Mouse (Mus musculus): ENCODE measurements around the gene Nek11.

Gene Nek11

DNA sequence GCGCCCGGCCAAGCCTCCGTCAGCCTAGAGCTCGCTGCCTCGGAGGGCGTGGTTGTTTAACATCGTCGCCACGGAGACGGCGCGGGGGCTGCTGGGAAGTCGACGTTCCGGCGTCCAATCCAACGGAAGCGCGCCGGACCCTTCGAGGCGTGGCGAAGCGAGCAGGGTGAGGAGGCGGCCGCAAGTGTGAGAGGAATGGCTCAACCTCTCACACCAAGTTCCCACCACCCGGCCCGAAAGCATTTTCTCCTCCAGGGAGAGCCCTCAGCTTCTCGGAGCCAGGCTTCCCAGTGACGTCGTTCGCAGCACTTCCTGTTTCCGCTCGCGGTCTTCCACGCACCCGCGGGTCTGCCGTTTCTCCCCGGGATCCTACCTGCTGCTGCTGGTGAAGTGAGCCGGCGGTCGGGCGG is at the start of gene Nek11, which contains the start of gene Aste1:
TSS of gene Nek11 (minus strand) at position 307 of the 410 bp plus-strand sequence.
TSS of gene Aste1 (plus strand) at position 175 of the 410 bp plus-strand sequence.
- peak; percentile 78 to 85 for DNase-seq (ENCODE audit: low spot score in 2 of 2)

DNA sequence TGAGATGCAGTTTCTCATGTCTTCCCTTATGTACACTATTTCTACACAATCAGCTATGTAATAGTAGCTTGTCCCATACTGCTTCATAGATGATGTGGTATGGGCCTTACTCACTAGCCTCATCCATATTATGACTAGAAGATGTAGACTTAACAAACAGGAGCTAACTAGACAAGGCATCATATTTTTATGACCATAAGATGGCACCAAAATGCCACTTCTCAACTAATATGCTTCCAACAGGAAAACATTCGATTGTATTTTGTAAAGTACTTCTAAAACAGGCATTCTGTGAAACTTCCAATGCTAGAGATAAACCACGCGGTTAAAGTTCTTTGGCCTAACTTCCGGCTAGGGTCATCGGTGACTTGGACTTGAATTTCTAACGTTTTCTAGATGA is 13.2 kb upstream of the Nek11 start:
- DNase-seq (ENCODE audit: low spot score in 2 of 2), result no peak

DNA sequence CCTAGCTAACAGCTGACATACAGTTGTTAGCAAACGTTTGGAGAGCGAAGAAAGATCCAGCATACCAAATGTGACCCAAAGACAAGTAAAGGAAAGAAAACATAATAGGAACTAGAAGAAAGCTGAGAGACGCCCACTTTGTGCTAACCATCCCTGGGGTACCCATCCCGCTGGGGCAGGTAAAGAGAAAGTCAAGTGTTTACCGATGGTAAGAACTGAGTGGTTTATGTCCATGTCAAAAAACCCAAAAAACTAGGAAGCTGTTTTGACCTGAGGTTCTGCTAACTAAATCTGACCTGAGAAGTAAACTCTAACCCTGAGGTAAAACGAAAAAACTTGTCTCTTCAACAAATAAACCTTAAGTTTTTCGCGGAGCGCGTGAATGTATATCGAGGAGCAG is 604 bp downstream of the Nek11 start:
- DNase-seq (ENCODE audit: low spot score in 2 of 2), result no peak

DNA sequence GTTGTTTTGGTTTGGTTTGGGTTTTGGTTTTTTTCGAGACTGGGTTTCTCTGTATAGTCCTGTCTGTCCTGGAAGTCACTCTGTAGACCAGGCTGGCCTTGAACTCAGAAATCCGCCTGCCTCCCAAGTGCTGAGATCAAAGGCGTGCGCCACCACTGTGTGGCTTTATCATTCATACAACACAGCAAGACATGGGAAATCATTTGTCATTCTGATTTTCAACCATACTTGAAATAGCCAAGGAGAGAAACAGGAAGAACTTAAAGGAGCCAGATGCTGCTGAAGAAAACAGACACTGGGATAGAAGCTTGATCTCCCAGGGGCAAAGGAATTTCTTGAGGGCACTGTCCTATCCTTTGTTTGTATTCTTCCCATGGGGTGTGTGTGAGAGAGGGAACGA is 4.7 kb downstream of the Nek11 start:
- DNase-seq (ENCODE audit: low spot score in 2 of 2), result no peak

DNA sequence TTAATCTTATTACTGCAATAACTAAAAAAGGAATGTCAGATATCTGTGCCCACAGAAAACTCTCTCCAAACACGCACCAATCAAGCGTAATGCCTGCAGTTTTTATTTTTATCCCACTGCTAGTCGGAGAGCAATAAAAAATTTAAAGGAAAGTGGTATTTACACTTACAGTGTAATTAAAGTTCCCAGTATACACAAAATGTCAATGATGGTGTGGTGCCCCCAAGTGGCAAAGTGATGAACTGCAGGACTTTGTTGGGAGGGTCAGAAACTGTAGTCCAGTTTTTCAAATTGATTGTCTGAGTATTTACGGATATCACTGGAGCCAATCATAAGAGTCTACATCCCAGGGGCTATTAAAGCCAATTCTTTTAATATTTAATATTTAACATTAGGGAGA is 6.0 kb downstream of the Nek11 start:
- peak; percentile 51 to 82 for DNase-seq (ENCODE audit: low spot score in 2 of 2)

DNA sequence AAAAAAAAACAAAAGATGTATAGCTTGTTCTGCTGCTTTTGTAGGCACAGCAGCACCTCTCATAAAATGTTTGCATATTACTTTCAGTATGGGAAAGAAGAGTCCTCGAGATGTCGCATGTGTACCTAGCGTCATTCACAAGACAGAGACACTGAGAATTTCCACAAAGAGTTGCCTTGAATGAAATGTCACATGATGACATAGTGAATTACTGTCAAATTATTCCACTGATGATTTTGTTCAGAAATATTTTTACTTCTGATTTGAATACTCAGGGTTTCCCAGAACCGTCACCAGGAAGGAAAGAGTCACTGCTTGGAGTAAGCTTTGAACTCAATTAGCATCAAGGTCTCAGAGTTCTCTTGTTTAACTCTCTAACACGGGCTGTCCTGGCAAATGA is 7.9 kb downstream of the Nek11 start:
- DNase-seq (ENCODE audit: low spot score in 2 of 2), result no peak

DNA sequence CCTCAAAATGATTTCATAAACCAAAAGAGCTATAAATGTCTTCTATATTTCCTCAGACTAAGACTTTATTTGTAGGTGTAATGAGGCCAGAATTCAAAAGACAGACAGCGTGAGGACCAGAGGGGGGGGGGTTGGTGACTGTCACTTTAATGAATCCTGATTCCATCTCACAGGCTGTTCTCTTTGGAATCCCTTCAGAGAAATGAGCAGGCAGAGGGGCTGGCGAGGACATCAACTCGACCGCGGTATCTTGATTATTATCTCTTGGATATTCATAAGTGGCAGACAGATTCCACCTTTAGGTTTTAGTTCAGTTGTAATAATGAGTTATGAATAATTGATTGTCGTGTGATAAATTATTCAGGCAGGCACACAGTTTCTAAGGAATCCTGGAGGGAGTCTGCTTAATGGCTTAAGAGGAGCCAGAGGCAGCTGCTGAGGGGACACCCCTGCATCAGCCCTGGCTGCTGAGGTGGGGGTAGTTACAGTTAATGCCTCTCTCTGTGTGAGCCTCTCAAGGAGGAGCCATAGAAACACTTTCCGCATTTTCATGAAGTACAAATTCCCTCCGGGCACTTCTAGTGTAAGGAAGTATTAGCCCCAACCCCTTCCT is 15.7 kb downstream of the Nek11 start:
- no peak for DNase-seq (ENCODE audit: low spot score in 2 of 2)

DNA sequence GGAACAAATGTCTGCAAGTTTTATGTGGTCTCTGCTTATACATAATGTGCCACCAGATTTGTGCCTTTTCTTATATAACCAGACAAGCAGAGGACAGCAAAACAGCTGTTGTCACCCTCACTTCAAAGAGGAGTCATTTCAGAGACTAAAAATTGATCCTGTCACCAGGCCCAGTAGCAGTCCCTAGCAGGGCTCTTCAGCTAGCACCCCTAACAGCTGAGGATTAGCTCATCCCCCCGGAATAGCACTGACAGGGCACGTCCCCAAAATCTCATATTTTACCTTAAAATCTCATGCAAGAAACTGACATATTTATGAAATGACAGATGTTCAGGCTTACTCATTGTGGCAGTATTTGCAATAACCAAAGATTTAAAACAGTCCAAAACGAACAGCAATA is 17.7 kb downstream of the Nek11 start:
- DNase-seq (ENCODE audit: low spot score in 2 of 2), result no peak

DNA sequence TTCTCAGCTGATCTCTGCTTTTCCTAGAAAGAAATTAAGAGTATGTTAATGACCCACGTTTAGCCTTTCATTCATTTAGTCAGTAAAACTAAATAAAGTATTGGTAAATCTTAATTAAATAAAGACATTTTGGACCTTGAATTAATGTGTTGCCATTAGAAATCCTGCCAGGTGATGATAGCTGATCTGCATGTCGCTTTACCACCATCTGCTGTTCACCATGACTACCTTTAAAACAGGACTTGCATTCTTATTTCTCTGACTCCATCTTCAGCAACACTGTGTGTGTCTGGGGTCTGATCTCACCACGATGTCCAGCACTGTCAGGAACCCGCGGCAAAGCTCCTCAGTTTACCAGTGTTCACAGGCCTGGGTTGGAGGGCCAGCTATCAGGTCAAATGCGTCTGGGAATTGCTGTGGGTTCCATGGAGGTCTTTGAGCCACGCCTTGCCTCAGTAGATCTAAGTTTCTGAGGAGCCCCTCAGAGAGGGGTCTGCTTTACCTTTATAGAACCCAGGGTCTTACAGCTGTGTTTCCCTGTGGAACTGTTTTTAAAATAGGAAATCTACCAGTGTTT is 18.3 kb downstream of the Nek11 start:
- no peak for DNase-seq (ENCODE audit: low spot score in 2 of 2)

DNA sequence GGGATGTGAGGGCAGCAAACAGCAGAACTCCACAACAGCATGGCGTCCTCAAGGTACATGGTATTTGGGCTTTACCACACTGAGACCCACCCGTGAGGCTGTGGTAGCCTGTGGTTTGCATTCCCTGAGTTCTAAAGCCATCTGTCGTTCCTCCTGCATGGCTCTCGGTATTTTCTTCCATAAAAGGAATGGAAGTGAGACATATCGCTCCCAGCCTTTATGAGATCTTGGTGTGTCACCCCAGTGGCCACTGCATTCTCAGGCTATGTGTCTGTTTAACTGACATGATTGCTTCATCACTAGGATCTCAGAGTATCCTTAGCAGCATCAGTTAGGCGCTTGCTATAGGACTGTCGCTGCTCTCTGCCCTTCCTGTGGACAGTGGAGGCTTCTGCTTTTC is 18.9 kb downstream of the Nek11 start:
- no peak for DNase-seq (ENCODE audit: low spot score in 2 of 2)

DNA sequence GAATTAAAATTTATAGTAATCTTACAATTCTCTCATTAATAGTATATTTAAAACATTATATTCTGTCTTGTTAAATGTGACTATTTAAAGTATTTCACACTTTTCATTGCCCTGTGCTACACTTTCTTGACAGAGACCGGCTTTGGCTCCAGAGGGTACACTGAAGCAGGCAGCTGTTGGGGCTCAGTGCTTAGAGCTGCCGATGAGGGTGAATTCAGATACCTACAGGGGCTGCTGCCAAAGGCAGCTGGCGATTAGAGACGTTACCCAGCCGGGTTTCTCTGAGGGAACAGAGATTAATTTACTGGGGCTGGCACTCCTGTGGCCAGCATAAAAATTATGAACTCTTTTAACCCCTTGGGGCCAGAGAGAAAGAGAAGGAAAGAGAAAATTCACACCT is 21.0 kb downstream of the Nek11 start:
- no peak for DNase-seq (ENCODE audit: low spot score in 2 of 2)

DNA sequence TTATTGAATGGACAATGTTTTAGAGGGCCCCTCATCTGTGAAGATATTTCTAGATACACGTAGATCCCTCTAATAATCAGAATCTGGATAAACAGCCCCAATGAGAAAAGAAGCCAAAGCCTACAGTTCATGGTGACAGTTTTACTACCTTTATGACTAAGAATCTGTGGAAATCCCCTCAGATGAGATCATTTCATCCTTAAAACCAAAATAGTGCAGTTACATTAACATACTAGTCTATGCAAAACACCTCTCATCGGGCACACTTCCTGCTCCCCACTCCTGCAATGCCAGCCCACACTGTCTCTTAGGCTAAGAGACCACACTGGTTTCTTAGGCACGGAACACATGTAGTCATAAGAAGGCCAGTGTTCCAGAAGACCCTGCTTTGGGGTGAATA is 26.7 kb downstream of the Nek11 start:
- DNase-seq (ENCODE audit: low spot score in 2 of 2), result no peak

DNA sequence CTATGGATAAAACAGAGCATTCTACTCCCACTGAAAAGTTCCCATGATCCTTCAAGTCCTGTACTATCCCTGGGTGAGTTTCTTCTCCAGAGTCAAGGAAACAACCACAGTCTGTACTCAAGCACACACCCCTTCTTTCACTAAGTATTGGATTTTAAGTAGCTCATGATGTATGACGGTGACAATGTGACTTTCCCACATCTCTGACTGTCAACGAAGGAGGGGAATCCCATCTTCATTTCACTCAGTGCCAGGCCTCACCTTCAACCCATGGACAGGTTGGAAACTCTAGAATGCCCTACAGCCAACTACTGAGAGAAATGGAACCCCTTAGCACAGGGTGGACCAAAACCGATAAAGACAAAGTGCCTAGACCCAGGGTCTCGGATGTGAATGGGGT is 29.1 kb downstream of the Nek11 start:
- DNase-seq (ENCODE audit: low spot score in 2 of 2), result no peak

DNA sequence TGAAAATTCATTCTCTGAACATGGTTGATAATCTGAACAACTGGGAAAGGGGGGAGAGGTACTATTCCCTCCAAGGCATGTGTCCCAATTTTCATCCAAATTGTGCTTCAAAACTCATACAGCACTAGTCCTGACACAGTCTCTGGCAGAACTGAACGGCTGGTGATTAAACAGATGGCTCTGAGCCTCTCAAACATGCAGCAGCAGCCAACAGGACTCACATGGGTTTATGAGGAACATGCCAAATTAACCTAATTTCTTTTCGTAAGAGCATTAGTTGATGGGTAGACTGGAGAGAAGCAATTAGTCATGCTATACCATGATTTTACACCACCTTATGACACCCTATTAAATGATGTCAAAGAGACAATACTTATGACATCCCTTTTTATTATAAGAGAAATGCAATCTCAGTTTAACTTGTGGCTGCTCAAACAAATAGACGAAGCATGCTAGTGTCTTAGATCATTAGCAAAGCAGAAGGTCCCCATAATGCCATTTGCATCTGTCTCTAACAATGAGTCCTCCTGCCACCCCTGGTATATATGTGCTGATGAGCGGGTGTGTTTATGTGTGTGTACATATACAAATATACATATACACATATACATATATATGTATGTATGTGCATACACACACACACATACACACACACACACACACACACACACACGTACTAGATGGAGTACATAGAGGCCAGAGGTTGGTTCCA is 31.6 kb downstream of the Nek11 start:
- DNase-seq (ENCODE audit: low spot score in 2 of 2), result no peak

DNA sequence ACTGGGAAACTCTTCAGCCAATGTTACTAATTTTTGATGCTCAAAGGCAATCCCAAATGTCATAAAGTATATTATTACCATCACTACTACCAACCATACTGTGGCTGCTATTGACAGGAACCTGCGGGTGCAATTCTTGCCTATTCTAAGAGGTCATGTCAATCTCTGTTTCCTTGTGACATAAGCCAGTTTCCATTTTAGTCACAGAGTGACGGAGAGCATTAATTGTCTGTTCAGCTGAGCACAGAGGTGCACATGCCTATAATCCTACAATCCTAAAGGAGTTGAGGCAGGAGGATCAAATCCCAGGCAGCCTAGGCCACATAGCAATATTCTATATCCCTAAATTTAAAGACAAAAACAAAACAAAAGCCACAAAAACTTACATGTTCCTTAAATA is 33.1 kb downstream of the Nek11 start:
- no peak for DNase-seq (ENCODE audit: low spot score in 2 of 2)

DNA sequence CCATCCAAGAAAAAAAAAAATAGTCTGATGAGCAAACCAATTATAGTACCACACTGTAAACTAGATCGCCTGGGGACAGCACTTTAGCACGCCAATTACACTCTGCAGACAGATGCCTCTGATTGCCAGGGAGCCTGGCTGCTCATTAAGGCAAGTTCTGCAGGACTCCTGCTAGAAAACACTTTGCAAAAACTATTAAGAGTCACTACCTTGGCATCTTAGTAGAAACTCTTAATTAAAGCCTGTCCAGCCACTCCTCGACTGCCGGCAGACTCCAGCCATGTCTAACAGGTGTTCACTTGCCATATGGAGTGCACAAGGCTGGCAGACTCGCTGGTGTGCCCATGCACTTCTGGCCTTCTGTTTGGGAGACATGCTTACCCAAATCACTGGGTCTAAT is 46.3 kb downstream of the Nek11 start:
- no peak for DNase-seq (ENCODE audit: low spot score in 2 of 2)

DNA sequence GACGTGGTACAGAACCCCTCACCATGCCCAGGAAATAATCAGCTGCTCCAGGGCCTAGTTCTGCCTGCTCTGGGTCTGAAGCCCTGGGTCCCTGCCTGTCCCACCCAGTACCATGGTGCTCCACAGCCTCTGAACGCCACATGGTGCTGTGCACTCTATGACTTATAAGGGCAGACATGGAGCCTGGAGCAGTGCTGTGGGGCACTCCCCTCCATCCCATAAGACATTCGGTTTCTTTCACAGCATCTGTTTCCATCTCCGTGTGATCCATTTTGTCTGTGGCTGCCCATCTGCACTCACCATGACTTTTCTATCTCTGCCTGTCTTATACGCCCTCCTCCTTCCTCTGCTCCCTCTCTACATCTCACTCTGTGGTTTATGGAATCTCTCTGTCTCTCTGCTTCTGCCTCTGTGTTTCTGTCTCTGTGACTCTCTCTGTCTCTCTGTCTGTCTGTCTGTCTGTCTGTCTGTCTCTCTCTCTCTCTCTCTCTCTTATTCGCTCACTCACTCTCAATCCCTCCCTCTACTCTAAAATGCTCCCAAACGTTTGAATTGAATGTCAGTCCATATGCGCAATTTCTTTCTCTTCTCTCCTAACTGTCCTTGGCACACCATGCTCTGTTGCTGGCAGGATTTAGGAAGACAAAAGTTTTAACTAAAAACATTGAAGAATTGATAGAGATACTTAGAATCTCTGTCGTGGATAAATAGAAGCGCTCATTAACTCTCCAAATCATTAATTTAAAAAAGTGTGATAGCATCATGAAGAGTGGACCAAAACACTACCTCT is 46.9 kb downstream of the Nek11 start:
- no peak for DNase-seq (ENCODE audit: low spot score in 2 of 2)

DNA sequence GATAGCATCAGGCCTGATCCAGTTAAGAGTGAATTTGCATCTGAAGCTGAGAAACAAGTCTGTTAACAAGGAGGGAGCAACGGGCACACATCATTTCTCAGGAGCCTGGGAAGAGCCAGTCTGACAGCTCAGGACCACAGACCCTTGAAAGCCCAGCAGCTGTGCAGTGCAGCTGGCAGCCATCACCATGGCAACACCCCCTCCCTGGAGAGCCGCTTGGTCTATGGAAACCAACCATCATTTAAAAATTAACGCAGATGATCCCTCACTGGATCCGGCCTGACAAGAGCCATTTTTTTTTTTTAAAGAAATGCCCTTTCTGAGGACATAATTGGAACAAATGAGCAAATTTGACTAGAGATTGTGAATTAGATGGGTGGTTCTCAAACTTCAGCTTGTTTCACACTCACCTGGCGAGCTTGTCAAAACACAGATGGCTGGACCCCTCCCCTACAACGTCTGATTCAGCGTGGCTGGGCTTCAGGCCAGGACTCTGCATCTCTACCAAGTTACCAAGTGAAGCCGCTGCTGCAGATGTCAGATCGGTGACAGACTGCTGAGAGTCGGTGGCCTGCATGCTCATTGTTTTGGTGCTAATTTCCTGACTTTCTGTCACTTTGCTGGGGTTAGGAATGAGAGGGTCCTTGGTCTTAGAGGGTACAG is 52.2 kb downstream of the Nek11 start:
- DNase-seq (ENCODE audit: low spot score in 2 of 2), result no peak

DNA sequence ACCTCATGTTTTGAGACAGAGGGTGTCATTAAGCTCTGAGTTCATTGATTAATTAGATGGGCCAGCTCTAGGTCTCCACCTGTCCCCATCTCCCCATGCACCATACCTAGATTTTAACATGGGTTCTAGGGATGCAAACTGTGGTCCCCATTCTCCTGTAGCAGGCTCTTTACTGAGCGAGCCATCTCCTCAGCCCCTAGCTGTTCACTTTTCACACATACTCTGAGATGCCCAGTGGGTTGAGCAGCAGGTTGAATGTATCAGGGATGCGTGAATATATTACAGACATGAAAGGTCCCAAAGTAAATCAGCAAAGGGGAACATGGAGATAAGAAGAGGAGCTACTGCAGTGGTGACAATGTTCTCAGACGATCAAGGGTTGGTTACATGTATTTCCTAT is 52.8 kb downstream of the Nek11 start:
- DNase-seq (ENCODE audit: low spot score in 2 of 2), result no peak

DNA sequence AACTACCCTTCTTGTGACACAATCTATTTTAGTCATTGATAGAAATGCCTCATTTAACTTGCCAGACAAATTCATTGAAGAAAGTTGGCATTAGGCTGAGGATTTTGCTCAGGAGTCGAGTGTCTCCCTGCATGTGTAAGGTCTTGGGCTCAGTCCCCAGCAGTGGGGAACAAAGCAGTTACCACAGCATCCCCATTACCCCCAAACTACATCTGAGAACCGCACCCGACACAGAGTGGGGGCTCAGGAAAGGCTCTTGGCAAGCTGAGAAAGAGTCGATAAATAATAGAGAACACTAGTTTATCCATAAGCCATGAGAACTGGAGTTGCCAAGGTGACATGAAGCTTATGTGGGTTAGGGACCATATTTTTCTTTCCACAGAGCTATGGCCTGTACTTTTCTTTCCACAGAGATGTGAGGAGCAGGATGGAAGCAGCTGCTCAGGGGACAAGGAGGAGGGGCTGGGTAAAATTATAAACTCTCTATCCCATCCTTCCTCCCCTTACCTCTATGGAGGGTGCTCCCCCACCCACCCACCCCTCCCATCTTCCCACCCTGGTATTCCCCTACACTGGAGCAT is 62.8 kb downstream of the Nek11 start:
- DNase-seq (ENCODE audit: low spot score in 2 of 2), result no peak

DNA sequence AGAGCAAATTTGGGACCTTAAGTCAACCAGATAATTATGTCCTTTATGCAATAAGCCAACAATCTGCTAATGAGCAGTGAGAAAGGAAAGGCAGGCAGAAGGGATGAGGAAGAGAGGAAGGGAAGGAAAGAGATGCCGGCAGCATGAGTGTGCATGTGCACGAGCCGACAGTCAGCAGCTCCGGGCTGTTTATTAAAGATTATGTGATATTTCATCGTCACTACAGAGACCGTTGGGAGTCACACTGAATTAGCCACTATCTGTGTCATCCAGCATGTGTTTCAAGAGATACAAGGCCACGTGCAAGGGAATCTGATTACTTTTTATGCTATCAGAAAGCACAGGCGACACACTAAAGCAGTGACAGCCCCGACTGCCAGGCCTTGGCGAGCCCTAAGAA is 73.5 kb downstream of the Nek11 start:
- no peak for DNase-seq (ENCODE audit: low spot score in 2 of 2)

DNA sequence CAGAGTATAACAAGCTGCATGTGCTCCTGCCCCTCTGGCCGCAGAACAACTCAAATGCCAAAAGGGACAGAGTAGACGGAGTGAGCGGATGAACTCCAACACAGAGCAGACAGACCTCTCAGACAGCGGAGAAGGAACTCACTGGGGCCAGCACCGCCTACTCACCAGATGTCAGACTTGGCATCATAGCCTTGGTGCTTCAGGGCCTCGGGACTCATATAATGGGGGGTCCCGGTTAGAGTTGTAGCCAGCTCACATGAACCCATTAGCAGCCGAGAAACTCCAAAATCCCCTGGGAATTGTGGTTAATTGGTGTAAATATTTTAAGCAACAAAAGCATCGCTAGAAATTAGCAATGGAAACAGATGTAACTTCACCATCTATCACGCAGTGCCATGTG is 82.1 kb downstream of the Nek11 start:
- no peak for DNase-seq (ENCODE audit: low spot score in 2 of 2)

All from frontal cortex, postnatal 14 days (tissue).